Mouse (Mus musculus): Measurements from ENCODE around the gene Plekhh1.

DNA sequence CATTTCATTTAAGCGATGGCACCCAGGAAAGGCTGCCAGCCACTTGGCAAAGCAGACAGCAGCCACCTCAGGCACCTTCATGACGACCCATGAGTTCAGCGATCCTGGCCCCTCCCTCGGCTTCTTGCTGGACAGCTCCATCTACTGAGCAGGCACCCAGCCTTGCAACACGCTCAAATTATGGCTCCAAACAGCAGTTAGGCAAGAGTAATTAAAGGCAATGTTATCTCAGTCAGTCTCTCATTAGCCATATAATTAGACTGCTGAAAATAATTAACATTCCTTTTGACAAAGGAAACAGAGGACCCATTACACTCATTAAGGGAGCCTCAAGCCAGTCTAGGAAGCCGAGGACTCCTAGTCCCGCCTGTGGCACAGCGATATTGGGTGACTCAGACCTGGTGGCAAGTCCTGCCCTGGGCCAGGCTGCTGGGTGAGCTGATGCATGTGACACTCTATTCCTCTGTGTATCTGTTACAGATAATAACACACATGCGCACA, 41.3 kb upstream of the Plekhh1 start:
- TF ChIP-seq CTCF (IDR thresholded peaks at IDR 0.05; ENCODE audit: borderline replicate concordance, extremely low read depth, insufficient read depth, insufficient read length) = no peak
- no peak for TF ChIP-seq POLR2A (IDR thresholded peaks at IDR 0.05; ENCODE audit: borderline replicate concordance, extremely low read depth, insufficient read depth, insufficient read length, poor library complexity, severe bottlenecking)

Data from brain, embryonic 14.5 days (tissue).